Mouse (Mus musculus) gastrocnemius, postnatal 14 days (tissue): ENCODE results near the gene Arl6ip5. TPM values are rescaled to one million over a fixed set of nuclear protein-coding genes. Genes with fewer than 3 reads are reported as not detected.
A peak's percentile ranks its signal among the peaks of the same experiment; 100 is the strongest.
"Not testable (repeated sequence)": the region's sequence is repeated elsewhere in the genome, so short reads cannot be mapped to it uniquely, and the experiment has no call there.

Experiments used
- DNase-seq: peaks from one replicate; pipeline ENCODE4 v3.0.0; 2021; ENCODE audit warnings: mixed read lengths
- intact Hi-C: fragments of 180-260 bp; cut with DNase I; formaldehyde crosslinking; loops from one replicate; pipeline ENCODE4 v1.15.1; 2025; ENCODE audit warnings: low total_unique reads
- total RNA-seq, 2 experiments: library from RNA; stranded (reverse); gene quantifications; 2 replicates each; pipeline ENCODE4 v1.2.3; 2021

The Arl6ip5 gene
- total RNA-seq, 2 experiments from 2014 or later = 186 to 210 TPM

GRCm38 (mm10) chr6:97221205-97222025 lies 10.9 kb downstream of the Arl6ip5 start:
- no peak for DNase-seq
- intact Hi-C loops = no loop called here

DNA sequence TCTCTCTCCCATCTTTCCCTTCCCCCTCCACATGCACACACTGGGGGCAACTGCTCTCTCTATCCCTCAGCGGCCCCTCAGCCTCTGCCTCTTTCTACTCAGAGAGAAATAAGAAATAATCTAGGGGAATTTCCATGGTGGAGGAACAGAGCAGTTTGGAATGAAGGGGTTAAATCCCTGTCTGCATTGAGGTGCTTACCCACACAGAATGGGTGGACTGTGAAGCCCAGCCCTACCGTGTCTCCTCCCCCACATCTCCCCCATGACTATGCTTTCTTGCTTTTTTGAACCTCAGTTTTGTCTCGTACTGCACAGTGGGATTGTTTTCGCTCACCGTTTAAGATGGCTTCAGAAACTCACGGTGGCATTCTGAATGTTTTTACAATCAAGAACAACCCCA lies 11.8 kb downstream of the Arl6ip5 start:
- DNase-seq = no peak
- intact Hi-C loops = no loop called here

- DNase-seq = no peak
- intact Hi-C loops = no loop called here
Measured at GRCm38 (mm10) chr6:97222931-97223467, 12.5 kb downstream of the Arl6ip5 start.

GRCm38 (mm10) chr6:97223566-97223965 lies 13.1 kb downstream of the Arl6ip5 start:
- DNase-seq = no peak
- intact Hi-C loops = no loop called here

- intact Hi-C loops = no loop called here
- no peak for DNase-seq
Measured at GRCm38 (mm10) chr6:97224505-97224904, 14.0 kb downstream of the Arl6ip5 start.

- DNase-seq = no peak
- intact Hi-C loops = no loop called here
Measured at GRCm38 (mm10) chr6:97226083-97226491, 15.6 kb downstream of the Arl6ip5 start.

DNA sequence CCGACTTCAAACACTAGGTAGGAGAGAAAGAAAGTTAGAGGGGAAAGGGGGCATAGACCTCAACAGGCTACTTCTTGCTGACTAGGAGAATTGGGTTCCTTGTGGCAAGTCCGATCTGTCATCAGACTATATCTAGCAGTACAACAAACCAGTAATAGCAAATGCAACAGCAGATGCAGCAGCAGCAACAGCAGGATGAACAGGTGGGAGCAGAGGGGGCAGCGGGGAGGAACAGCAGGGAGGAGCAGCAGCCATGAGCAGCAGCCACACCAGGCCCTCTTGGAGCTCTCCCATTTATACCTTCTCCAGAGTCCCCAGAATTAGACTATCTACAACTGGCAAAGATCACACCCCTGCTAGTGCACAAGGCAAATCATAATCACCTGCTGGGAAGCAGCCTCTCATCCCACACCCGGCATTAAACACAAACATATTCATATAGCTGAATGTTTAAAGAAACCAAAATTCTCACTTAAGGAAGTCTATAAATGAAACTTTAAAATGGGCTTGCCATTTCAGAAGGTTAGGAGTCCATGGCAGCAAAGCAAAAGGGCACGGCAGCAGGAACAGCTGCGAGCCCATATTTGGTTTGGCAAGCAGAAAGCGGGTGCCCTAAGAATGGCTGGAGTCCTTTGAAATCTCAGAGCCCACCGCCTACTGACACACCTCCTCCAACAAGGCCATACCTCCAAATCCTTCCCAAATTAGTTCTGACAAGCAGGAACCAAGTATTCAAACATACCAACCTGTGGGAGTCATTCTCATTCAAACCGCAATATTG lies 16.8 kb downstream of the Arl6ip5 start:
- DNase-seq = no peak
- intact Hi-C loops = no loop called here

DNA sequence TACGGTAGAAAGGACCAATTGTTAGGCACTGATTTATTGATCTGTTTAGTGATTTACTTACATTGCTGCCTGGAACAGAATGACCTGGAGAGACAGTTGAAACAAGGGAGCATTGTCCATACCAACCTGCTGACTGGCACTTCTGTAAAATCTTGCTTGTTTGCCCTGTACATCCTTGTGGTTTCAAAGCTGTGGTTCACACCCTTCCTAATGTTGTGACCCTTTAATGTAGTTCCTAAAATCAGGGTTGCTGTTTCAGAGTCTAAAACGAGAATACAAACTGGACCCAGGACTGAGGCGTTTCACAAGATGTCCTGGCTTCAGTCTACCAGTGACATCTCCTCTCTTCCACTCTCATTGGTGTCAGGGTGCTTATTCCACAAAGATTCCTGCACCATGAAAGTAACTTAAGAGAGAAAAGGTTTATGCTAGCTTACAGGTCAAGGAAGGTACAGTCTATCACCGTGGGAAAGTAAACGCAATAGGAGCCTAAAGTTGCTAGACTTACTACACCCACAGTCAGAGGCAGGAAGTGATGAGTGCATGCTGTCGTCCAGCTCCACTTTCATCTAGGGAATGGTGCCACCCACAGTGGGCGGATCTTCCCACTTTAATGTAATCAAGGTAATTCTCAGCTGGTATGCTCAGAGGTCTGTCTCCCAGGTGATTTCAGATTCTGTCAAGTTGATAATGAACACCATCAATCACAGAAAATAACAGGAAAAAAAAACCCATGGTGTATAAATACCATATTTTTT lies 24.6 kb downstream of the Arl6ip5 start:
- DNase-seq = no peak
- intact Hi-C loops = no loop called here

DNA sequence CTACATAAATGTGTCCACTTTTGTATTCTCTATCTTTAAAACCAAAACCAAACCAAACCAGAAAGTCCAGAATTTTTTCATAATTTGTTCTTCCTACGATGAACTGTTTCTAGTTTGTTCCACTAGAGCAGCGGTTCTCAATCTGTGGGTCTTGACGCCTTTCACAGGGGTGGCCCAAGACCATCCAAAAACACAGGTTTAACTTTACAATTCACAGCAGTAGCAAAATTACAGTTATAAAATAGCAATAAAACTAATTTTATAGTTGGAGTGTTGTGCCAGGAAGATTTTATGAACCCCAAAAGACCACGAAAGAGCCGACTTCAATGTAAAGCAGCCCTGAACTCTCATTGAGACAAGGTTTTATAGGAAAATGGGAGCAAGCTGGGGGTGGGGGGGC lies 25.6 kb downstream of the Arl6ip5 start:
- DNase-seq = no peak
- intact Hi-C loops = no loop called here

- no peak for DNase-seq
- intact Hi-C loops = no loop called here
Measured at GRCm38 (mm10) chr6:97239360-97239759, 28.9 kb downstream of the Arl6ip5 start.

- DNase-seq = no peak
- intact Hi-C loops = no loop called here
Measured at GRCm38 (mm10) chr6:97240092-97240491, 29.6 kb downstream of the Arl6ip5 start.

GRCm38 (mm10) chr6:97242522-97242921 lies 32.0 kb downstream of the Arl6ip5 start:
- no peak for DNase-seq
- intact Hi-C loops = no loop called here

GRCm38 (mm10) chr6:97245200-97245599 lies 34.7 kb downstream of the Arl6ip5 start:
- intact Hi-C loops = loop anchor here (5.0 kb wide), 1 partner anchor 33 kb away; the partner anchor contains the start of gene Arl6ip5

DNA sequence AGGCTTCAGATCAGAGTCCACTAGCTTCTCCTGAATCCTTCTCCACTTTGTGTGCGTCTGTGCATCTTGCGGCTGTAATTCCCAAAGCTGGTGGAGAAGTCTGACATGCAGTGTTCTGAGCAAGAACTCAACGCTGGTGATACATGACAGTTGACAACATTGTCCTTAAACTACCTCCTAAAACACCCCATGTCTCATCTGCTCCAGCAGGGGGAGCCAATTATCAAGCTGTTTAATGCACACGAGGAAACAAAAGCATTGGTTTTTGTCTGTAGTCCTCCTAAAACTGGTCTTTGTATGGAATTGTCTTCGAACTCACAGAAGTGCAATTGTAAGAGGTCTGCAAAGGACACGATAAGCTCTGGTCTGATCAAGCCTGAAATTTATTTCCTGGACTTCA lies 40.5 kb downstream of the Arl6ip5 start:
- peak; percentile 29 for DNase-seq
- intact Hi-C loops = no loop called here

More at GRCm38 (mm10) chr6:97245200-97245599, 34.7 kb downstream of the Arl6ip5 start:
- no peak for DNase-seq

GRCm38 (mm10) chr6:97252086-97252485 lies 41.6 kb downstream of the Arl6ip5 start:
- DNase-seq = no peak
- intact Hi-C loops = no loop called here

DNA sequence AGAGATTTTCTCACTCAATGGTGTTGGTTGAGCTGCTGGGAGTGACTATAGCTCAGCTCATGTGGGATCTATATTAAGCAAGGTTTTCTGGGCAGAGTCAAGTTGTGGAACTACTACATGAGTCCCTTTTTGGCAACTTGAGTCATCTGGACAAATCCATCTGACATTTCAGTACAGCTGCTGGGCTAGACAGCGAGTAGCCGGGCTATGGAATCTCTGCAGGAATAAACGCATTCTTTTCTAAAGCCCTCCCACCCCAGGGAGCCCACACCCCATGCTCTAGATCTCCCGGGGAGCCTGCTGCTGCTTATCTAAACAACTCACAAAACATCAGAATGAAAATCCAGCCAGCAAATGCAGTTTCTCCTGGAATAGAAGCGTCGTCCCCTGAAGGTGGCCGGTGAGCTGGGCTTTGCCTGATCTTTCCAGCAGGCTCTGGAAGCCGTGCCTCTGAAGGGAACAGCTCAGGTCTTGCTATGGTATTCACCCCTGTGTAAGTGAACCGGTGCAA lies 42.3 kb downstream of the Arl6ip5 start, which contains the start of gene Lmod3:
TSS of gene Lmod3 (minus strand) at position 49 of the 511 bp plus-strand sequence.
- DNase-seq = peak; percentile 25
- intact Hi-C loops = no loop called here

- DNase-seq = peak; percentile 40
- intact Hi-C loops = no loop called here
Measured at GRCm38 (mm10) chr6:97258489-97258888, 48.0 kb downstream of the Arl6ip5 start.

DNA sequence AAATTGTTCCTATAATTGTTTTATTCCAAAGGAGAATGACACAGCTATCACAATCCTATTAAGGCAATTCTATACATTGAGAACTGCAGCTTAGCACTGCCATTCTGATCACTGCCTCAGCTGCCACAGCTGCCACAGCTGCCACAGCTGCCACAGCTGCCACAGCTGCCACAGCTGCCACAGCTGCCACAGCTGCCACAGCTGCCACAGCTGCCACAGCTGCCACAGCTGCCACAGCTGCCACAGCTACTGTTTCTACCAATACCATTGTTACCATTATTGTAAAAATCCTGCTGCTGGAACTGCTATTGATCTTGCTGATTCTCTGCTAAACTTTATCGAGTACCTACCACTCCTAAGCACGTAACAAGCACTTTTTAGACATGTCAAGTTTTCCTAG lies 49.4 kb downstream of the Arl6ip5 start:
- intact Hi-C loops, DNase-seq: not testable (repeated sequence)

DNA sequence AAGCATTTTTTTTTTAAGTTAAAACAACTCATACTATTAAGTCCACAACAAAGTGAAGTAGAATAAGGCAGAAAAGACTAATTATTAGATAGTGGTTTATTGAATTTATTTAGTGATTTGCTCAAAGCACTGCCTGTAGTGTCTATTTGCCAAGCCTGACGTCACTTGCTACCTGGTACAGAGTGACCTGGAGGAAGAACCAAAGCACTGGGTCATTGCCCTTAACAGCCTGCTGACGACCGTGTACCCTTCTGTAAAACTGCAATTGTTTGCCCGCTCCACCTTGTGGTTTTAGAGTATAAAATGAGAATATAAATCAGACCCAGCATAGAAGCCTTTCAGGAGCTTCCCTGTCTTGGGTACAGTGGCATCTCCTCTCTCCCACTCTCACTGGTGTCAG lies 51.7 kb downstream of the Arl6ip5 start:
- intact Hi-C loops = no loop called here
- DNase-seq = no peak
